Mouse (Mus musculus): ENCODE measurements around the gene Phf12.

GRCm38 (mm10) chr11:77960199-77960598, 22.4 kb upstream of the Phf12 start:
- TF ChIP-seq CTCF (IDR thresholded peaks at IDR 0.05; ENCODE audit: low read depth) (no peak), EP300 (IDR thresholded peaks at IDR 0.05; ENCODE audit: low read depth) (no peak)
